Mouse (Mus musculus) hindbrain, embryonic 11.5 days (tissue): ENCODE data around the gene Rd3l. TPM values are rescaled to one million over a fixed set of nuclear protein-coding genes. Genes with fewer than 3 reads are reported as not detected.
"Not testable (repeated sequence)": the region's sequence is repeated elsewhere in the genome, so short reads cannot be mapped to it uniquely, and the experiment has no call there.

Experiments
- ATAC-seq: fragments of 200-750 bp; cut with Nextera tagmentation; 2 replicates; pipeline ENCODE4 v1.8.0; 2017; ENCODE audit warnings: mild to moderate bottlenecking, moderate TSS enrichment, moderate library complexity; ENCODE audit not compliant: low FRiP score
- DNase-seq: peaks from one replicate; pipeline ENCODE4 v3.0.0-alpha.2; 2015; ENCODE audit warnings: low spot score
- H3K27ac ChIP-seq: fragments of 300-500 bp; sonication (generic); 2 replicates; pipeline ENCODE4 v1.5.1; 2014; ENCODE audit warnings: mild to moderate bottlenecking, low read depth, low read length
- H3K27me3 ChIP-seq: fragments of 300-500 bp; sonication (generic); 2 replicates; pipeline ENCODE4 v1.6.1; 2014; ENCODE audit warnings: mild to moderate bottlenecking, low read length, moderate library complexity, mixed read lengths; ENCODE audit not compliant: control insufficient read depth, insufficient read depth
- H3K36me3 ChIP-seq: fragments of 300-500 bp; sonication (generic); 2 replicates; pipeline ENCODE4 v1.6.1; 2014; ENCODE audit warnings: mild to moderate bottlenecking, low read length, moderate library complexity, mixed read lengths; ENCODE audit not compliant: control insufficient read depth, insufficient read depth
- H3K4me1 ChIP-seq: fragments of 300-500 bp; sonication (generic); replicated peaks from 2 replicates; pipeline ENCODE4 v1.6.1; 2014; ENCODE audit warnings: low read length, mixed read lengths; ENCODE audit not compliant: control insufficient read depth, insufficient read depth
- H3K4me2 ChIP-seq: fragments of 300-500 bp; sonication (generic); replicated peaks from 2 replicates; pipeline ENCODE4 v1.6.1; 2014; ENCODE audit warnings: mild to moderate bottlenecking, low read depth, low read length
- H3K4me3 ChIP-seq: fragments of 300-500 bp; sonication (generic); 2 replicates; pipeline ENCODE4 v1.5.1; 2014; ENCODE audit warnings: low read depth, low read length
- H3K9ac ChIP-seq: fragments of 300-500 bp; sonication (generic); 2 replicates; pipeline ENCODE4 v1.6.1; 2014; ENCODE audit warnings: low read depth, low read length
- H3K9me3 ChIP-seq: fragments of 300-500 bp; sonication (generic); 2 replicates; pipeline ENCODE4 v1.6.1; 2016; ENCODE audit warnings: low read length; ENCODE audit not compliant: control insufficient read depth
- WGBS: fragments of 180-500 bp; shearing (Covaris S2); extraction: QIAGEN DNeasy Blood & Tissue Kit; methylation state at CpG from one replicate; pipeline ENCODE4 v1.1.7; 2014; 5-methylcytosine and 5-hydroxymethylcytosine counted together
- polyA plus RNA-seq: library from polyadenylated mRNA; unstranded; fragments of >200 nt; fragmentation: Nextera tagmentation; extraction: Ambion mirVana; gene quantifications from 2 replicates; pipeline ENCODE4 v1.2.1, GENCODE M21; 2014

Gene Rd3l
- polyA plus RNA-seq, 1 experiment from 2014 or later, result not detected

GRCm38 (mm10) chr12:111951701-111952100 is 29.4 kb downstream of the Rd3l start:
- 55% methylated on average over 5 of the region's 5 CpGs for WGBS

DNA sequence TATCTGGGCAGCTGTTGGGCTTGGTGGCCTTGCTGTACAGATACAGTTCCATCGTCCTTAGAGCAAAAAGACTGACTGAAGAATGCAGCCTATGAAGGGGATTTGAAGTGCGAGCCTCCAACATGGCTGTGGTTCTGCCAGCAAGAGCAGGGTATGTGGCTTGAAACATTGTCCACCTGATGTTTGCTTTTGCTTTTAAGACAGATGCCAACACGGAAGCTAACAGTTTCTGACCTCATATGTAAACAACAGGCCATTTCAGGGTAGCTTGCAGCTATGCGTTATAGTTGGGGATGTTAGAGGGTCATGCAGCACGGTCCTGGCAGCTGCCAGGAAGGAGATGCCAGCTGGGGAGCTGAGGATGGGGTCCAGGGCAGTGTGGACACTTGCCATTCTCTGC is 30.6 kb downstream of the Rd3l start:
- WGBS, result 83% methylated on average over 5 of the region's 5 CpGs
- no peak for ATAC-seq
- no peaks in the 10 kb centered on the region for H3K4me1 ChIP-seq
- H3K27ac ChIP-seq, result no peak overlapping the region
- H3K9ac ChIP-seq, result no peak overlapping the region
- H3K27me3 ChIP-seq, result no peaks in the 10 kb centered on the region
- H3K4me2 ChIP-seq, result no peak overlapping the region
- H3K9me3 ChIP-seq, result no peaks in the 10 kb centered on the region
- no peaks in the 10 kb centered on the region for H3K36me3 ChIP-seq
- H3K4me3 ChIP-seq, result no peak overlapping the region
- no peak for DNase-seq

More at GRCm38 (mm10) chr12:111951701-111952100, 29.4 kb downstream of the Rd3l start:
- Histone ChIP-seq H3K4me1 (no peaks in the 10 kb centered on the region), H3K36me3 (no peaks in the 10 kb centered on the region), H3K4me3 (no peak overlapping the region), H3K27ac (no peak overlapping the region), H3K27me3 (no peaks in the 10 kb centered on the region), H3K9me3 (no peaks in the 10 kb centered on the region), H3K4me2 (no peak overlapping the region), H3K9ac (no peak overlapping the region)
- no peak for ATAC-seq
- DNase-seq, result no peak

- Histone ChIP-seq H3K4me3 (no peak overlapping the region), H3K36me3 (no peaks in the 10 kb centered on the region), H3K4me2 (no peak overlapping the region), H3K27me3 (no peaks in the 10 kb centered on the region), H3K9ac (no peak overlapping the region), H3K27ac (no peak overlapping the region), H3K9me3 (no peaks in the 10 kb centered on the region), H3K4me1 (no peaks in the 10 kb centered on the region)
- no peak for ATAC-seq
- DNase-seq, result no peak
- WGBS, result 33% methylated on average over 2 of the region's 2 CpGs
These were observed 34.4 kb downstream of the Rd3l start for GRCm38 (mm10) chr12:111946716-111947115.

GRCm38 (mm10) chr12:111945765-111946655 is 35.1 kb downstream of the Rd3l start:
- H3K4me1 ChIP-seq, H3K27me3 ChIP-seq, H3K4me3 ChIP-seq, H3K4me2 ChIP-seq, H3K9ac ChIP-seq, H3K36me3 ChIP-seq, H3K9me3 ChIP-seq, DNase-seq: not testable (repeated sequence)
- H3K27ac ChIP-seq, result 0 out of 2 replicates have a peak overlapping the region, but pooled peaks have one; percentile 3
- 66% methylated on average over 9 of the region's 15 CpGs for WGBS
- ATAC-seq, result 0 out of 2 replicates have a peak, but pooled peaks have one; percentile 43

DNA sequence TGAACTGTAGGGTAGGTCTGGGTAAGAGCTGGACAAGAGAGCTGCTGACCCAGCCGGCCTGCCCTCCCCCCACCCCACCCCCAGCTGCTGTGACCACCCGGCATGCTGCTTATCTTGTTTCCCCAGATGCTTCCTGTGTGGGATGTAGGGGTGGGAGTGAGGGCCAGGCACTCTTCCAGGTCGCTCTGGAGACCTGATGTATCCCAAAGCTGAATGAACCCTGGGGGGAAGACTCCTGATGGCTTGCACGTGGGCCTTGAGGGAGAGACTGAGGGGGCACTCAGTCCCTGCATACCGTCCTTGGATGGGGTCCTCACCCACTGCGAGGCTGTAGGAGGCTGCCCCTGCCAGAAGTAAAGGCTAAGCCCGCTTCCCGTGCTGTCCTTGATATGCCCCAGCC is 36.0 kb downstream of the Rd3l start:
- Histone ChIP-seq H3K4me3 (no peak overlapping the region), H3K4me1 (no peaks in the 10 kb centered on the region), H3K27ac (no peak overlapping the region), H3K36me3 (no peaks in the 10 kb centered on the region), H3K9ac (no peak overlapping the region), H3K9me3 (no peaks in the 10 kb centered on the region), H3K4me2 (no peak overlapping the region), H3K27me3 (no peaks in the 10 kb centered on the region)
- DNase-seq, result no peak
- WGBS, result 67% methylated on average over 8 of the region's 8 CpGs
- no peak for ATAC-seq

GRCm38 (mm10) chr12:111944065-111944987 is 36.8 kb downstream of the Rd3l start:
- H3K27ac ChIP-seq, H3K9me3 ChIP-seq, H3K4me2 ChIP-seq, DNase-seq, H3K36me3 ChIP-seq, H3K9ac ChIP-seq, H3K4me3 ChIP-seq, H3K4me1 ChIP-seq, H3K27me3 ChIP-seq: not testable (repeated sequence)
- 73% methylated on average over 12 of the region's 20 CpGs for WGBS
- peak; percentile 30; the same call in 1 of the 2 replicates for ATAC-seq

GRCm38 (mm10) chr12:111943421-111944064 is 37.6 kb downstream of the Rd3l start:
- Histone ChIP-seq H3K4me1 (no peaks in the 10 kb centered on the region), H3K36me3 (no peaks in the 10 kb centered on the region), H3K27me3 (no peaks in the 10 kb centered on the region), H3K4me3 (no peak overlapping the region), H3K4me2 (no peak overlapping the region), H3K9me3 (no peaks in the 10 kb centered on the region), H3K27ac (no peak overlapping the region), H3K9ac (no peak overlapping the region)
- ATAC-seq (no peak), DNase-seq (no peak)
- 74% methylated on average over 10 of the region's 10 CpGs for WGBS

DNA sequence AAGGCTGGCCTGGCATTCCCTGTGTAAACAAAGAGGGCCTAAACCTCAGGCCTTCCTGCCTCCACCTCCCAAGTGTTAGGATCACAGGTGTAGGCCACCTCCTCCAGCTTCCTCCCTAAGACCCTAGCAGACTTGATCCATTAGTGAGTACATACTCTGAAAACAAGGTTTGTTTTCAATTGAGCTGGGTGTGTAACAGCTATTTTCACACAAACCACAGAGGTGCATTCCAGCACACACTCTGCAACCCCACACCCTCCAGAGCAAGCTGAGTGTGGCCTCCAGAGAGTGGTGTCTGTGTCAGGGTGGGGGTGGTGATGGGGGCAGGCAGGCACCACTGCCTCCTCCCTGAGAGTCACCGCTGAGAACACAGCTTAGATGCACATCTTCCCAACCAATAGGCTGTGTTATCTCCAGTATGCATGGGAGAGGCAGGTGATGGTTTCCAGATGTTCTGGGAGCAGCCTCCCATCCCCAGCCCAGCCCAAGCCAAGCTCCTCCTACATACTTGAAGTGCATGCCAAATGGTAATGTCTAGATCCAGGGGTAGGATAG is 42.4 kb downstream of the Rd3l start:
- H3K36me3 ChIP-seq, result no peaks in the 10 kb centered on the region
- no peak overlapping the region for H3K9ac ChIP-seq
- H3K27ac ChIP-seq, result no peak overlapping the region
- H3K4me1 ChIP-seq, result 0 out of 2 replicates have a peak, but pooled peaks cover 4% of the 10 kb centered on the region
- H3K4me3 ChIP-seq, result no peak overlapping the region
- no peaks in the 10 kb centered on the region for H3K9me3 ChIP-seq
- no peaks in the 10 kb centered on the region for H3K27me3 ChIP-seq
- WGBS, result 69% methylated on average over 1 of the region's 1 CpGs
- ATAC-seq (no peak), DNase-seq (no peak)
- H3K4me2 ChIP-seq, result no peak overlapping the region
